Comparison of ENCODE assay signal across 20 mouse cellular contexts in the genomic region with DNA sequence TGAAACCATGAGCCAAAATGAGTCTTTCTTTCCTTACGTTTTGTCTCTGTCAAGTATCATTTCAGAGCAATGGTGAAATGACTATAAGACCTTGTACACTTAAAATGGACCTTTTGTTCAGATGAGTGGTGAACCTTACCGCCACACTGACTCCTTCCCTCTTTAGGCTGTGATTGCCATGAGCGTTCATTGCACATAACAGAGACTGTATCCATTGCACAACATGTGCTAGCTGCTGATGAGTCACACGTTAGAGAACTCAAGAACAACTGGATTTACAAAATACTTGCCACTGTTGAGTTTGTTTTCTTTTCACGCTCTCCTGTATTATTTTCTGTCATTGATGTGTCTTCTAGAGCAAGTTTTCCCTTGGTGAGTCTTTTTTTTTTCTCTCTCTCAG.
"Had no signal": no experiment of that assay in that cellular context is flagged by ENCODE, and none has a peak within 500 bp of the region (broad histone marks: within the 10 kb centered on the region; RNA-seq: fewer than 3 reads in every experiment).

No protein-coding gene starts in this region.

- H3K27ac ChIP-seq: kidney, embryonic 15.5 days; limb, embryonic 10.5 days; limb, embryonic 13.5 days; liver, embryonic 12.5 days; liver, embryonic 15.5 days; midbrain, embryonic 10.5 days; midbrain, embryonic 13.5 days; neural tube, embryonic 13.5 days had no signal

- H3K4me3 ChIP-seq: kidney, embryonic 15.5 days; limb, embryonic 10.5 days; limb, embryonic 13.5 days; liver, embryonic 12.5 days; liver, embryonic 15.5 days; megakaryocyte, embryonic 14.5 days; midbrain, embryonic 10.5 days; midbrain, embryonic 13.5 days; myocyte; neural tube, embryonic 13.5 days had no signal

- H3K9ac ChIP-seq: kidney, embryonic 15.5 days; limb, embryonic 13.5 days; liver, embryonic 12.5 days; liver, embryonic 15.5 days; midbrain, embryonic 13.5 days; neural tube, embryonic 13.5 days had no signal

- H3K27me3 ChIP-seq: kidney, embryonic 15.5 days; limb, embryonic 13.5 days; liver, embryonic 12.5 days; liver, embryonic 15.5 days; megakaryocyte, embryonic 14.5 days; midbrain, embryonic 13.5 days; neural tube, embryonic 13.5 days had no signal

- H3K4me2 ChIP-seq: kidney, embryonic 15.5 days; limb, embryonic 13.5 days; liver, embryonic 12.5 days; liver, embryonic 15.5 days; midbrain, embryonic 13.5 days; neural tube, embryonic 13.5 days had no signal

- ATAC-seq: liver, embryonic 12.5 days; midbrain, embryonic 13.5 days; midbrain, embryonic 16.5 days had no signal

- H3K9me3 ChIP-seq: kidney, embryonic 15.5 days; limb, embryonic 10.5 days; liver, embryonic 12.5 days; liver, embryonic 15.5 days; midbrain, embryonic 10.5 days; midbrain, embryonic 13.5 days; neural tube, embryonic 13.5 days had no signal

- H3K4me1 ChIP-seq: liver, embryonic 12.5 days; liver, embryonic 15.5 days; megakaryocyte, embryonic 14.5 days had no signal

- H3K36me3 ChIP-seq: kidney, embryonic 15.5 days; limb, embryonic 10.5 days; limb, embryonic 13.5 days; liver, embryonic 12.5 days; liver, embryonic 15.5 days; neural tube, embryonic 13.5 days had no signal

- DNase-seq: kidney, adult 8-10 months; kidney, postnatal 10 days; kidney, postnatal 36 days; layer of hippocampus, adult 9-11 months; liver; lung, adult 2 months; retina, postnatal 1 day; thymus, adult 18-20 months; thymus, postnatal 36 days had no signal
